Mouse (Mus musculus) urinary bladder, adult 2 months (tissue): Measurements from ENCODE around the gene Gm9964. TPM values are rescaled to one million over a fixed set of nuclear protein-coding genes. Genes with fewer than 3 reads are reported as not detected.
"Not testable (repeated sequence)": the region's sequence is repeated elsewhere in the genome, so short reads cannot be mapped to it uniquely, and the experiment has no call there.

ENCODE experiments used
- DNase-seq: peaks from one replicate; pipeline ENCODE4 v3.0.0; 2022; ENCODE audit warnings: low spot score
- polyA plus RNA-seq: library from polyadenylated mRNA; depleted of rRNA; stranded (reverse); fragments of >200 nt; gene quantifications from 2 replicates; pipeline ENCODE4 v1.2.3, GENCODE M21; 2012

Gm9964 gene
- polyA plus RNA-seq, 1 experiment = not detected

DNA sequence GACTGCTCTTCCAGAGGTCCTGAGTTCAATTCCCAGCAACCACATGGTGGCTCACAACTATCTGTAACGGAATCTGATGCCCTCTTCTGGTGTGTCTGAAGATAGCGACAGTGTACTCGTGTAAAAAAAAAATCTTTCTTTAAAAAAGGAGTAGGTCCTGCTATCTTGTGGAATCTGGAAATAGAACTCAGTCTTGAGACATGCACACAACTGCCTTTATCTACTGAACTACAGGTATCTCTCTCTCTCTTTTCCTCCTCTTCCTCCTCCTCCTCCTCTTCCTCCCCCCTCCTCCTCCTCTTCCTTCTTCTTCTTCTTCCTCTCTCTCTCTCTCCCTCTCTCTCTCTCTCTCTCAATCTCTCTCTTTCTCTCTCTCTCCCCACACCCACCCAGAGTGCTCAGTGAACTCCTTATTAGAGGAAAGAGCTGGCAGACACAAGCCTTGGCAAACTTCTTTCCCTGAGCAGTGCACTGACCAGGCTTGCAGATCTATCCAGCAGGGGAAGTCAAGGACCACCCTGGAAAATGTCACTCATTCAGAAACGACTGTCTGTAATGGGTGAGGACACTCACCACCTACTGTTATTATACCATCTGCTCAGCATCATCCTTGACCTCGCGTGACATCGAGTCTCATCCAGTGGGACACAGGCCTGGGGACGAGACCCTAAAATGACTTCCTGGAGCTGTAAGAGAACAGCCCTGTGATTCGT lies 3.2 kb upstream of the Gm9964 start:
- DNase-seq = no peak

GRCm38 (mm10) chr11:79296167-79296566 lies 539 bp downstream of the Gm9964 start:
- DNase-seq = no peak

GRCm38 (mm10) chr11:79293971-79294370 lies 2.7 kb downstream of the Gm9964 start:
- DNase-seq = no peak

DNA sequence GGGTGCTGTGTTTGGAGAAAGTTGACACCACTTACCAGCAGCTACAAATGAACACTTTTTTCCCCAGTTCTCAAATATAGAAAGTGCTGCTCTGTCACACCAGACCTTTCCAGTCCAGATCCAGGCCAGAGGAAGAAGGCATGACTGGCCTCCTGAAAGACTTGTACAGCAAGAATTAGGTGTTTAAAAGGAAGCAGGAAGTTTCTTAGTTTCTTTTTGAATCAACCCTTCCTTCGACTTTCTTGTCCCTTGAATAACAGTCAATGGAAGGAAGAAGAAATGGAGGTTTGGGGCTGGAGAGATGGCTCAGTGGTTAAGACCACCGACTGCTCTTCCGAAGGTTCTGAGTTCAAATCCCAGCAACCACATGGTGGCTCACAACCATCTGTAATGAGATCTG lies 3.7 kb downstream of the Gm9964 start:
- no peak for DNase-seq

- DNase-seq = no peak
Observed at GRCm38 (mm10) chr11:79292130-79292529, 4.6 kb downstream of the Gm9964 start.

DNA sequence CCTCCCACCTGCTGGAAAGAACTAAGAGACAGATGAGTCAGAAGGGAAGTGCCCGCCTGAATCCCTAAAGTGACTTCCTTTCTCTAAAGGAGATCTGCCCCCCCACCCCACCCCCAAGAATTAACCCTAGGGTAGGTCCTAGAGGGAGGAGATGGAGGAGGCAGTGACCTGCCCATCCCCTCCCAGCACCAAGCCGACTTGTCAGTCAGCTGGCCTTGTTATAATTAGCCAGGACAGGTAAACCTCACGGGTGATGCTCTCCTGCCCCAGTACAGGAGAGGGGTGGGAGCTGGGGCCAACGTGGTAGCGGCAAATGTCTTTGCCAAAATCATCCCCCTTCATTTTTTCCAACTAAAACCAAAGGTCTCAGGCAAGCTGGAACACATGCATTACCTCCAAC lies 5.1 kb downstream of the Gm9964 start:
- no peak for DNase-seq

GRCm38 (mm10) chr11:79290473-79290872 lies 6.2 kb downstream of the Gm9964 start:
- no peak for DNase-seq

- no peak for DNase-seq
Observed at GRCm38 (mm10) chr11:79288913-79289640, 7.6 kb downstream of the Gm9964 start.

DNA sequence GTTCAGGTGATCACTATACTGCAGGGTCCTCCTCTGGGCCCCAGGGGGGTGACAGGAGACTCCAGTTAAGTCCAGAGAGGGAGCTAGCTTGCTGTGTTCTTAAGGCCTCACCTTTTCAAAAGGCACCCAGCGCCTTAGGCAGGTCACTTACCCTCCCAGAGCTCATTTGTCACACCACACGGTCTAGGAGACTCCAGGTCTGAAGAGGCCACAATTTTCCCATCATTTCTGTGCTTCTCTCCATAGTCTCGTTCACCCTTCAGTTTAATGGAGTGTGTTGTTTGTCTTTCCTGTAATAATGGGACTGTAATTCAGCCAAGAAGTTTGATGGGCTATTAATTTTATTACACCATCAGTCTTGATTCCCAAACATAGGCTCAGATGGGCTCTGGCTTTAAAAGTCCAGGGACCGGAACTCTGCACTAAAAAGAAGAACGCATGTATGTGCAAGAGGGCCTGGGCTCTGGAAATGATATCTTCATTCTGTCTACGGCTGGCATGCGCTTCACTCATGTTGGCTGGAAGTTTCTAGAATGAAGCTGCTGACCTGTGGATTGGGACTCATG lies 8.3 kb downstream of the Gm9964 start:
- DNase-seq = no peak

GRCm38 (mm10) chr11:79287447-79287846 lies 9.3 kb downstream of the Gm9964 start:
- no peak for DNase-seq

- no peak for DNase-seq
Observed at GRCm38 (mm10) chr11:79286305-79286799, 10.4 kb downstream of the Gm9964 start.

GRCm38 (mm10) chr11:79283350-79284030 lies 13.2 kb downstream of the Gm9964 start:
- DNase-seq = no peak

DNA sequence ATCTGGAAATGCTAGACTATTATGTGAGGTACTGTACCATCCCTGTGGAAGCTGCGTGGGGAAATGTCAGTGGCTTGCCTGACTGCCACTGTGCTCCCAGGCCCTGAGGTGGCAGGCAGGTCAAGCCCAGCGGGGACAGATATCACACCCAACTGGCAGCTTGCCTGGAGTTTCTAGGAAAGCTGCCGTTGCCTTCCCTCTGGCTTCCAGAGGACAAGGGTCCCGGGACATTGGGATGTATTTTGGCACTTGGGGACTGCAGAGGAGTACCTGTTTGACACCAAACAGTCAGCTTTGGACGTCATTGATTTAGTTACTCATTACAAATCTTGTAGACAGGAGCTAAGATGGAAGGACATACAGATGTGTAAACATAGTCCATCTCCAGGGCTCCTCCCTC lies 15.3 kb downstream of the Gm9964 start:
- DNase-seq = no peak

DNA sequence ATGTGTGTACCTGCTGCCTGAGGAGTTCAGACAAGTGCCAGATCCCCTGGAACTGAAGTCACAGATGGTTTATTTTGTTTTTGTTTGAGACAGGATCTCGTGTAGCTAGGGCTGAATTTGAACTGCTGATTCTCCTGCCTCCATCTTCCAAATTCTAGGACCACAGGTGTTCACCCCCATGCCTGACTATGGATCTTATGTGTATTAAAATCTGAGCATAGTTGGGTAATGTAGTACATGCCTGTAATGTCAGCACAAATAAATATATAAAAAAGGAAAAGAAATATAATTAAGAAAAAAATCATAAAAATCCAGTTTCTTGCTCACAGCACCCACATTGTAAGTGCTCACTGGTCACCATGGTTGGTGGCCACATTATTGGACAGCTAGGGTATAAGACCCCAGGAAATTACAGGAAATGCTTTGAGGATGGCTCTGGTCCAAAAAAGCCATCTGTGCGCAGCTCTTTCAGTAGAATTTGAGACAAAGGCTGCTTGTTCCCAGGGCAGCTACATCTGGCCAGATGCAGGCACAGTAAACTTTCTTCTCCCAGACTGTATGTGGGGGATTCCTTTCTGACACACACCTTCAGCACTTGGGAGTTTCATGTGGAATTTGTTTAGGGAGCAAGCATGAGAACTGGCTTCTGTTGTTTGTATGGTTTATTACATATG lies 16.8 kb downstream of the Gm9964 start:
- DNase-seq = no peak

DNA sequence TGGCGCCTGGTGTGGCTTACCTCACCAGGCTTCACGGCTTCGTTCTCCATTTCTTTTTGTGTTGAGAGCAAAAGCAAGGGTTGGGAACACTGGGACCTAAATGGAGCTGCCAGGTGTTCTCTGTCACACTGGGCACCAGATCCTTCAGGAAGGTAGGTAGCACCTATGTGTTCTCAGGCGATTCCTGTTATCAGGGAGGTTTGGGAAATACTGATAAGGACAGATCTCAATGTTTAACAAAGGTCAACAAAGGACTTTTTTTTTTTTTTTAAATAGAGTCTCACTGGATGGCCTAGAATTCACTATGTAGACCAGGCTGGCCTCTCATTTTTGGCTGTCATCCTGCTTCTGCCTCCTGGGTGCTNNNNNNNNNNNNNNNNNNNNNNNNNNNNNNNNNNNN lies 22.9 kb downstream of the Gm9964 start:
- no peak for DNase-seq

- no peak for DNase-seq
Observed at GRCm38 (mm10) chr11:79273039-79273438, 23.7 kb downstream of the Gm9964 start.

DNA sequence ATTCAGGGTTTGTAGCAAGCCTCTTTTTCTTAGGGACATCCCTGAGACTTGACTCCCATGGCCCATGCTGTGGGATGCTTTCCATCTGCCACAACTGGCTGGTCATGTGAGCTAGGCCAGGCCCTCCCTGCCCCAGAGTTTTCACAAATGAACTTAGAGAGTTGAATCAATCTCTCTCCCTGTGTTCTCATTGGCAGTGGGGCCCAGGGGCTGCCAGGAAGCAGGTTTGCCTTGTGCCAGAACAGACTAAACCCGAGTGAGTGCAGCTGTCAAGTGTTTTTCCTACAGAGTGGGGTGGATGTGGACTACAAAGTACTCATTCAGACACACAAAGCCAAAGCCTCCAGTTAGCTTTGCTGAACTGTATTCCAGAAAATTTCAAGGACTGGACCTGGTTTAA lies 29.5 kb downstream of the Gm9964 start:
- DNase-seq = no peak

GRCm38 (mm10) chr11:79264376-79264775 lies 32.3 kb downstream of the Gm9964 start:
- no peak for DNase-seq

GRCm38 (mm10) chr11:79260126-79260525 lies 36.6 kb downstream of the Gm9964 start:
- DNase-seq = not testable (repeated sequence)

DNA sequence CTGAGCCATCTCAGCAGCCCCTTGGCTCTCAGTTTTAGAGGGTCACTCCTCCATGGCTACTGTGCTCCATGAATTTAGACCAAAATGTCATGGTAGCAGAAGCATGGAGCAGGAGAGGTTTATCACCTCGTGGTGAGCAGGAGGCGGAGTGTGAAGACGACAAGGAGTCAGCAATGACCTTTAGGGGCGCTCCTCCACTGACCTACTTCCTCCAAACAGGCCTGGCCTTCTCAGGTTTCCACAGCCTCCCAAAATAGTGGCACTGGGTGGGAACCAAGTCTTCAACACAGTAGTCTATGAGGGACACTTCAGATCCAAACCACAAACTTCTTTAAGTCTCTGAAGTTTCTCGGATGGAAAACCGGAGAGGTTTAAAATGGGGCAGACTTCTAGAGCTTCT lies 38.0 kb downstream of the Gm9964 start:
- no peak for DNase-seq

DNA sequence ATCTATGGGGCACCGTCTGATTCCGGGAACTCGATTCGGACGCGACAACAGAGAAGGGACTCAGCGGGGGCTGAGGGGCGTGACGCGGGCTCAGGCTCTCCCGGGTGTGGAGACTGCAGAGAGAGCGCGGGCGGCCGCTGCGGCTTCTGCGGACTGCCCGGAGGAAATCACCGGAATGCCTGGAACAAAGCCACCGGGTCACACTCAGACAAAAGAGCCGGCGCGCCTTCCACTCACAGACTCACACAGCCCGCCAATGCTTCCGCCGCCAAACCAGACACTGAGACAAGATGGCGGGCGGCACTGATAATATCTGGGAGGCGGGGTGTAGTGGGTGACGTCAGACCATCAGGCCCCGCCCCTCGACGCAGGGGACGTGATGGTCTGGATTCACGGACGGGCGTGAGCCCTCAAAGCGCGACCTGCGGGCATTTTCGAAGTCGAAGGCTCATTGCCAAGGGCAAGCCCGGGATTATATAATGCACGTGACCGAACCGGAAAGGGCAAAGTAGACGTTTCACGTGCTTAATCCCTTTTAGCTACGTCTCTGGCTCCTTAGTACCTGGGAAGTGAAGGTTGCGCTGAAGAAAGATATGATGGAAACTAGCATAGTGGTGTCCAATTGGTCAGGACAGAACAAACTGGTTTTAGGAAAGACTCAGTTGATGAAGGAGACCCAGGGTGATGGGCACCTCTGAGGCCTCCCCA lies 42.2 kb downstream of the Gm9964 start, which contains the start of gene Wsb1:
Wsb1 (minus strand) TSS at position 281 of the 708 bp plus-strand sequence.
- DNase-seq = peak; percentile 88
